Mouse (Mus musculus): ENCODE results near the gene Adam10. TPM values are rescaled to one million over a fixed set of nuclear protein-coding genes. Genes with fewer than 3 reads are reported as not detected.

Gene Adam10
- polyA plus RNA-seq, 1 experiment: 57.7 TPM

GRCm38 (mm10) chr9:70788705-70789104 is 109.9 kb downstream of the Adam10 start:
- DNase-seq (ENCODE audit: low spot score): no peak

GRCm38 (mm10) chr9:70790621-70791020 is 111.8 kb downstream of the Adam10 start:
- no peak for DNase-seq (ENCODE audit: low spot score)

- no peak for DNase-seq (ENCODE audit: low spot score)
These were observed 116.0 kb downstream of the Adam10 start for GRCm38 (mm10) chr9:70794643-70795438.

GRCm38 (mm10) chr9:70795439-70795757 is 116.6 kb downstream of the Adam10 start:
- DNase-seq (ENCODE audit: low spot score): no peak

- no peak for DNase-seq (ENCODE audit: low spot score)
These were observed 122.0 kb downstream of the Adam10 start for GRCm38 (mm10) chr9:70800588-70801315.

GRCm38 (mm10) chr9:70801761-70802160 is 123.0 kb downstream of the Adam10 start:
- no peak for DNase-seq (ENCODE audit: low spot score)

- no peak for DNase-seq (ENCODE audit: low spot score)
These were observed 124.0 kb downstream of the Adam10 start for GRCm38 (mm10) chr9:70802816-70803215.

GRCm38 (mm10) chr9:70806069-70806468 is 127.3 kb downstream of the Adam10 start:
- no peak for DNase-seq (ENCODE audit: low spot score)

GRCm38 (mm10) chr9:70807714-70808113 is 128.9 kb downstream of the Adam10 start:
- no peak for DNase-seq (ENCODE audit: low spot score)

- DNase-seq (ENCODE audit: low spot score): no peak
These were observed 133.8 kb downstream of the Adam10 start for GRCm38 (mm10) chr9:70812551-70812950.

GRCm38 (mm10) chr9:70816701-70817305 is 138.0 kb downstream of the Adam10 start:
- no peak for DNase-seq (ENCODE audit: low spot score)

- no peak for DNase-seq (ENCODE audit: low spot score)
These were observed 138.6 kb downstream of the Adam10 start for GRCm38 (mm10) chr9:70817396-70817795.

- DNase-seq (ENCODE audit: low spot score): no peak
These were observed 139.9 kb downstream of the Adam10 start for GRCm38 (mm10) chr9:70818739-70819138.

GRCm38 (mm10) chr9:70824103-70824502 is 145.3 kb downstream of the Adam10 start:
- no peak for DNase-seq (ENCODE audit: low spot score)

- no peak for DNase-seq (ENCODE audit: low spot score)
These were observed 149.1 kb downstream of the Adam10 start for GRCm38 (mm10) chr9:70827911-70828310.

Other genes starting within 250 kb of the Adam10 start
- gene Rnf111, start 175.3 kb upstream of the Adam10 start, polyA plus RNA-seq (2012; rRNA removed): 27.3 and 27.6 TPM in 2 replicates
- 36.6 and 40.4 TPM in 2 replicates for gene Sltm, start 136.2 kb upstream of the Adam10 start, polyA plus RNA-seq (2012; rRNA removed)
- 1.5 and 1.7 TPM in 2 replicates for gene Gm10642, start 22.7 kb upstream of the Adam10 start, polyA plus RNA-seq (2012; rRNA removed)
- gene Mindy2, start 21.8 kb upstream of the Adam10 start, polyA plus RNA-seq (2012; rRNA removed): 16.0 and 16.5 TPM in 2 replicates

Measured in urinary bladder, adult 2 months (tissue).